Mouse (Mus musculus): Measurements from ENCODE around the gene Capg.

Gene Capg

GRCm38 (mm10) chr6:72601732-72602131 is 57.5 kb downstream of the Capg start:
- peak; percentile 35 for DNase-seq (ENCODE audit: extremely low spot score, low read depth, low spot score)

GRCm38 (mm10) chr6:72604066-72604465 is 59.9 kb downstream of the Capg start:
- DNase-seq (ENCODE audit: extremely low spot score, low read depth, low spot score), result no peak

- no peak for DNase-seq (ENCODE audit: extremely low spot score, low read depth, low spot score)
Observed at GRCm38 (mm10) chr6:72607060-72607459, 62.9 kb downstream of the Capg start.

GRCm38 (mm10) chr6:72607676-72608075 is 63.5 kb downstream of the Capg start:
- DNase-seq (ENCODE audit: extremely low spot score, low read depth, low spot score), result no peak

GRCm38 (mm10) chr6:72608662-72609184 is 64.5 kb downstream of the Capg start:
- DNase-seq (ENCODE audit: extremely low spot score, low read depth, low spot score), result no peak

GRCm38 (mm10) chr6:72610261-72610660 is 66.1 kb downstream of the Capg start:
- no peak for DNase-seq (ENCODE audit: extremely low spot score, low read depth, low spot score)
